In the genomic region with DNA sequence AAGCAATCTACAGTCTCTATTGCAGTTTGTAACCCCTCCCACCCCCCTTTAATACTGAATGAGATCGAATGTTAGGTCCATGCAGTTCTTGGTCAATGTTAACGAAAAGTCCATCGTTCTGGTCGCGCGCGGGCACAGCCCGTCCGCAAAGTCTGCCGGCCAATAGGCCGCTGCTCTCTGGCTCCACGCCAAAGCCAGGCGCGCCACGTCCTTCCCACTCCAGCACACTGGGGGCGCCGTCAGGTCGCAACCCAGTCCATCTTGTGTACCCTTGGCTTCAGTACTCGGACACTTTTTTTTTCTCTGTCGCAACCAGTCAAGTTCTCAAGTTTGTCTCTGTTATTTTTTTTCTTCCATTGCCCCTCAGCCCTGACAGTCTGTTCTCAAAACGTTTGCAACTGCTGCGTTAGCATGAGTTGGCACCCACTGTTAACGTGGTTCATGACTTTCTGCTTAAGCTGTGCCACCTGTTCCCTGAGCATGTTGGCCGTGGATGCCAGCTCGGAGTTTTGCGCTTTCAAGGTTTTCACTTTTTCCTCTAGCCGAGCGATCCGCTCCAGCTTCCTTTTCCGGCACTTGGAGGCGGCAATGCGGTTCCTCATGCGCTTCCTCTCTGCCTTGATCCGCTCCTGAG, we compare ENCODE assay signal across 8 mouse cellular contexts. TPM values are rescaled to one million over a fixed set of nuclear protein-coding genes. Genes with fewer than 3 reads are reported as not detected.
DNase-seq lines count a peak whose midpoint lies in the region; ATAC-seq and TF ChIP-seq lines count a peak whose summit lies in the region.

No protein-coding gene starts in this region.

- peak overlapping the region; percentile 81 for H3K27ac ChIP-seq in cerebellum, adult 2 months (ENCODE audit: insufficient read depth, low read length)
- H3K27ac ChIP-seq in hindbrain, embryonic 15.5 days (replicated peaks), result peak overlapping the region; percentile 95
- H3K27ac ChIP-seq in left cerebral cortex, adult 2 months, result peak overlapping the region; percentile 85
- peak overlapping the region; percentile 97 for H3K27ac ChIP-seq in macrophage

- peak; percentile 77 for DNase-seq in MN1 (ENCODE audit: low spot score)
- DNase-seq in cerebellum, adult 2 months, result peak; percentile 87 to 88
- peak; percentile 40 to 58 for DNase-seq in frontal cortex, postnatal 25 days (ENCODE audit: low spot score in 2 of 2)
- DNase-seq in left cerebral cortex, adult 2 months (ENCODE audit: extremely low spot score in 1 of 2, low spot score in 2 of 2), result peak; percentile 64 to 69
- peak; percentile 81 to 85 for DNase-seq in right cerebral cortex, postnatal 10 days (ENCODE audit: low spot score in 2 of 2)
- DNase-seq in urinary bladder, postnatal 10 days (ENCODE audit: low spot score), result peak; percentile 62

- no peaks in the 10 kb centered on the region; the same call in 1 of the 2 replicates for H3K4me1 ChIP-seq in cerebellum, adult 2 months (ENCODE audit: control insufficient read depth, insufficient read depth, low read length)
- H3K4me1 ChIP-seq in hindbrain, embryonic 15.5 days (replicated peaks), result peaks cover 36% of the 10 kb centered on the region

- H3K79me2 ChIP-seq in macrophage (ENCODE audit: inconsistent target), result peaks cover 34% of the 10 kb centered on the region

- H3K36me3 ChIP-seq in hindbrain, embryonic 15.5 days, result no peaks in the 10 kb centered on the region
- no peaks in the 10 kb centered on the region for H3K36me3 ChIP-seq in macrophage (ENCODE audit: inconsistent target)

- H3K9me3 ChIP-seq in hindbrain, embryonic 15.5 days, result no peaks in the 10 kb centered on the region

- H3K4me2 ChIP-seq in hindbrain, embryonic 15.5 days, result peak overlapping the region; percentile 72

- H3K27me3 ChIP-seq in cerebellum, adult 2 months (ENCODE audit: control insufficient read depth, insufficient read depth, low read length), result no peaks in the 10 kb centered on the region
- H3K27me3 ChIP-seq in hindbrain, embryonic 15.5 days, result no peaks in the 10 kb centered on the region

- no peak for TF ChIP-seq POLR2A in cerebellum, adult 2 months (IDR thresholded peaks at IDR 0.05; ENCODE audit: borderline replicate concordance, insufficient read depth, low read length)

- peak overlapping the region; percentile 61 for H3K9ac ChIP-seq in hindbrain, embryonic 15.5 days

- intact Hi-C loops in left cerebral cortex, adult 2 months (cut with DNase I), result loop anchor here (2.0 to 5.0 kb wide), 5 partner anchors 41 to 875 kb away; a partner anchor contains a TSS

- under 1% methylated on average over 34 of the region's 34 CpGs for WGBS in cerebellum, adult 2 months
- WGBS in hindbrain, embryonic 15.5 days, result under 1% methylated on average over 34 of the region's 34 CpGs
- WGBS in macrophage (ENCODE audit: missing documents), result 2% methylated on average over 30 of the region's 34 CpGs

- TF ChIP-seq CTCF in cerebellum, adult 2 months (IDR thresholded peaks at IDR 0.05; ENCODE audit: borderline replicate concordance, insufficient read depth, low read depth, low read length), result peak; percentile 37; the same call in 1 of the 2 replicates
- peak; percentile 47 for TF ChIP-seq CTCF in left cerebral cortex, adult 2 months (IDR thresholded peaks at IDR 0.05)

- ATAC-seq in hindbrain, embryonic 15.5 days (ENCODE audit: low FRiP score, low read depth), result no peak

- H3K4me3 ChIP-seq in cerebellum, adult 2 months (replicated peaks; ENCODE audit: insufficient read depth, low read depth, low read length), result peak overlapping the region; percentile 99
- H3K4me3 ChIP-seq in hindbrain, embryonic 15.5 days, result peak overlapping the region; percentile 46
- peak overlapping the region; percentile 80 for H3K4me3 ChIP-seq in left cerebral cortex, adult 2 months
- H3K4me3 ChIP-seq in macrophage (ENCODE audit: inconsistent target), result peak overlapping the region; percentile 81

RNA-seq across cellular contexts. Expression of a gene that starts 2.0 kb away (rescaled TPM):
- 50.8 and 59.7 TPM in 2 replicates for polyA plus RNA-seq in cerebellum, adult 2 months (2012; rRNA removed)
- 60.7 and 62.3 TPM in 2 replicates for polyA plus RNA-seq in hindbrain, embryonic 15.5 days (2015; fragmentation: Nextera tagmentation; extraction: Ambion mirVana)
- 10 to 100 TPM; 56.7 to 61.4 TPM for total RNA-seq in left cerebral cortex, adult 2 months (2021)
- total RNA-seq in macrophage (2018; cell fraction: chromatin; rRNA removed), result 100 to 1,000 TPM in 10 of 26 experiments, 10 to 100 TPM in 16; 17.6 to 414 (median 78.5) TPM
- 100 to 1,000 TPM in 18 of 26 experiments, 10 to 100 TPM in 8; 46.1 to 671 (median 174) TPM for total RNA-seq in macrophage (2018; cell fraction: cytosol; rRNA removed)
- 100 to 1,000 TPM in 24 of 26 experiments, 10 to 100 TPM in 2; 58.0 to 810 (median 256) TPM for total RNA-seq in macrophage (2018; cell fraction: nucleus; rRNA removed)
- 85.3 to 155 TPM (median 144 TPM) in 3 replicates for polyA plus RNA-seq in macrophage (2018)

Comparison
In these comparisons a context has a peak if more than half of its experiments do, and no peak if none do; other contexts are left out.
1. H3K4me3 ChIP-seq: peak in every context shown above with its lines; median percentile 99 in cerebellum, adult 2 months; 81 in macrophage; 80 in left cerebral cortex, adult 2 months; 46 in hindbrain, embryonic 15.5 days.